Mouse (Mus musculus) liver, embryonic 13.5 days (tissue): ENCODE data around the gene Mucl3. TPM values are rescaled to one million over a fixed set of nuclear protein-coding genes. Genes with fewer than 3 reads are reported as not detected.

Source experiments
- ATAC-seq: fragments of 200-750 bp; cut with Nextera tagmentation; 2 replicates; pipeline ENCODE4 v1.8.0; 2017; ENCODE audit warnings: low read depth, mild to moderate bottlenecking, moderate number of reproducible peaks, moderate library complexity
- DNase-seq: peaks from one replicate; pipeline ENCODE4 v3.0.0; 2022
- H3K27ac ChIP-seq: fragments of 300-500 bp; sonication (generic); 2 replicates; pipeline ENCODE4 v1.5.1; 2015; ENCODE audit warnings: moderate library complexity, mild to moderate bottlenecking, inconsistent platforms
- H3K27me3 ChIP-seq: fragments of 300-500 bp; sonication (generic); 2 replicates; pipeline ENCODE4 v1.6.1; 2015; ENCODE audit warnings: mild to moderate bottlenecking, inconsistent platforms
- H3K36me3 ChIP-seq: fragments of 300-500 bp; sonication (generic); 2 replicates; pipeline ENCODE4 v1.6.1; 2015; ENCODE audit warnings: mild to moderate bottlenecking, inconsistent platforms
- H3K4me1 ChIP-seq: fragments of 300-500 bp; sonication (generic); replicated peaks from 2 replicates; pipeline ENCODE4 v1.6.1; 2015; ENCODE audit warnings: inconsistent platforms
- H3K4me2 ChIP-seq: fragments of 300-500 bp; sonication (generic); 2 replicates; pipeline ENCODE4 v1.6.1; 2015; ENCODE audit warnings: inconsistent platforms, mild to moderate bottlenecking, moderate library complexity
- H3K4me3 ChIP-seq: fragments of 300-500 bp; sonication (generic); replicated peaks from 2 replicates; pipeline ENCODE4 v1.5.1; 2015; ENCODE audit warnings: mild to moderate bottlenecking, inconsistent platforms
- H3K9ac ChIP-seq: fragments of 300-500 bp; sonication (generic); 2 replicates; pipeline ENCODE4 v1.6.1; 2015; ENCODE audit warnings: mild to moderate bottlenecking, inconsistent platforms
- H3K9me3 ChIP-seq: fragments of 300-500 bp; sonication (generic); replicated peaks from 2 replicates; pipeline ENCODE4 v1.6.1; 2016; ENCODE audit warnings: inconsistent platforms
- WGBS: fragments of 180-500 bp; shearing (Covaris S2); methylation state at CpG from one replicate; pipeline ENCODE4 v1.1.7; 2015; ENCODE audit not compliant: insufficient replicate concordance; 5-methylcytosine and 5-hydroxymethylcytosine counted together
- polyA plus RNA-seq: library from polyadenylated mRNA; unstranded; fragments of >200 nt; fragmentation: Nextera tagmentation; extraction: Ambion mirVana; gene quantifications from 2 replicates; pipeline ENCODE4 v1.2.1, GENCODE M21; 2015

Gene Mucl3
- polyA plus RNA-seq, 1 experiment from 2014 or later, result 0.03 TPM

- Histone ChIP-seq H3K4me1 (0 out of 2 replicates have a peak, but pooled peaks cover 3% of the 10 kb centered on the region), H3K36me3 (no peaks in the 10 kb centered on the region), H3K27me3 (peaks cover 30% of the 10 kb centered on the region), H3K9me3 (no peaks in the 10 kb centered on the region), H3K4me3 (no peak overlapping the region), H3K9ac (no peak overlapping the region), H3K27ac (no peak overlapping the region), H3K4me2 (no peak overlapping the region)
- DNase-seq, result no peak
- no peak for ATAC-seq
- WGBS, result 67% methylated on average over 3 of the region's 3 CpGs
These were observed 8.3 kb downstream of the Mucl3 start for GRCm38 (mm10) chr17:35635202-35635601.

- DNase-seq, result no peak
- no peak overlapping the region for H3K4me2 ChIP-seq
- 0% methylated on average over 1 of the region's 1 CpGs for WGBS
- 0 out of 2 replicates have a peak, but pooled peaks cover 3% of the 10 kb centered on the region for H3K4me1 ChIP-seq
- no peaks in the 10 kb centered on the region for H3K36me3 ChIP-seq
- no peaks in the 10 kb centered on the region for H3K9me3 ChIP-seq
- H3K9ac ChIP-seq, result no peak overlapping the region
- no peak for ATAC-seq
- H3K4me3 ChIP-seq, result no peak overlapping the region
- H3K27ac ChIP-seq, result no peak overlapping the region
- H3K27me3 ChIP-seq, result peaks cover 25% of the 10 kb centered on the region
These were observed 9.5 kb downstream of the Mucl3 start for GRCm38 (mm10) chr17:35633992-35634391.

- H3K4me3 ChIP-seq, result no peak within 1 kb of the TSS
- H3K9ac ChIP-seq, result no peak within 1 kb of the TSS
- H3K4me1 ChIP-seq, result no peaks in the 10 kb centered on the region
- no peaks in the 10 kb centered on the region for H3K9me3 ChIP-seq
- H3K4me2 ChIP-seq, result no peak within 1 kb of the TSS
- DNase-seq (no peak), ATAC-seq (no peak)
- H3K36me3 ChIP-seq, result no peaks in the 10 kb centered on the region
- peaks cover 3% of the 10 kb centered on the region; the same call in 1 of the 2 replicates for H3K27me3 ChIP-seq
- H3K27ac ChIP-seq, result no peak within 1 kb of the TSS
- 67% methylated on average over 7 of the region's 7 CpGs for WGBS
These were observed 17.0 kb downstream of the Mucl3 start, which contains the start of gene Gm9573 for GRCm38 (mm10) chr17:35626537-35626936. TSS of gene Gm9573 (minus strand) at chr17:35626637.

- Histone ChIP-seq H3K4me3 (no peak overlapping the region), H3K27me3 (peaks cover 6% of the 10 kb centered on the region; the same call in 1 of the 2 replicates), H3K36me3 (no peaks in the 10 kb centered on the region), H3K9ac (no peak overlapping the region), H3K9me3 (no peaks in the 10 kb centered on the region), H3K27ac (no peak overlapping the region), H3K4me2 (no peak overlapping the region), H3K4me1 (no peaks in the 10 kb centered on the region)
- no peak for ATAC-seq
- 57% methylated on average over 4 of the region's 4 CpGs for WGBS
- no peak for DNase-seq
These were observed 26.4 kb downstream of the Mucl3 start for GRCm38 (mm10) chr17:35617127-35617526.

- no peak overlapping the region for H3K4me3 ChIP-seq
- 32% methylated on average over 8 of the region's 8 CpGs for WGBS
- no peak overlapping the region for H3K9ac ChIP-seq
- H3K9me3 ChIP-seq, result no peaks in the 10 kb centered on the region
- ATAC-seq (no peak), DNase-seq (no peak)
- no peak overlapping the region for H3K27ac ChIP-seq
- no peaks in the 10 kb centered on the region for H3K4me1 ChIP-seq
- H3K4me2 ChIP-seq, result no peak overlapping the region
- no peaks in the 10 kb centered on the region for H3K36me3 ChIP-seq
- H3K27me3 ChIP-seq, result no peaks in the 10 kb centered on the region
These were observed 41.6 kb downstream of the Mucl3 start for GRCm38 (mm10) chr17:35601736-35602354.

GRCm38 (mm10) chr17:35601249-35601648 lies 42.2 kb downstream of the Mucl3 start, which contains the start of gene Sfta2:
TSS of gene Sfta2 (plus strand) at chr17:35601549.
- no peak for ATAC-seq
- no peak within 1 kb of the TSS for H3K9ac ChIP-seq
- H3K27ac ChIP-seq, result no peak within 1 kb of the TSS
- 57% methylated on average over 2 of the region's 2 CpGs for WGBS
- no peaks in the 10 kb centered on the region for H3K4me1 ChIP-seq
- H3K27me3 ChIP-seq, result no peaks in the 10 kb centered on the region
- H3K4me2 ChIP-seq, result no peak within 1 kb of the TSS
- H3K9me3 ChIP-seq, result no peaks in the 10 kb centered on the region
- no peak within 1 kb of the TSS for H3K4me3 ChIP-seq
- H3K36me3 ChIP-seq, result no peaks in the 10 kb centered on the region
- no peak for DNase-seq

GRCm38 (mm10) chr17:35597399-35597798 lies 46.1 kb downstream of the Mucl3 start:
- Histone ChIP-seq H3K9ac (no peak overlapping the region), H3K4me2 (no peak overlapping the region), H3K36me3 (no peaks in the 10 kb centered on the region), H3K4me1 (no peaks in the 10 kb centered on the region), H3K4me3 (no peak overlapping the region), H3K27ac (no peak overlapping the region), H3K9me3 (no peaks in the 10 kb centered on the region), H3K27me3 (no peaks in the 10 kb centered on the region)
- DNase-seq (no peak), ATAC-seq (no peak)
- WGBS, result 79% methylated on average over 3 of the region's 3 CpGs

GRCm38 (mm10) chr17:35594456-35594855 lies 49.0 kb downstream of the Mucl3 start:
- H3K27me3 ChIP-seq, result no peaks in the 10 kb centered on the region
- no peak overlapping the region for H3K27ac ChIP-seq
- H3K4me1 ChIP-seq, result no peaks in the 10 kb centered on the region
- no peak overlapping the region for H3K4me3 ChIP-seq
- H3K4me2 ChIP-seq, result no peak overlapping the region
- H3K9me3 ChIP-seq, result no peaks in the 10 kb centered on the region
- 61% methylated on average over 7 of the region's 7 CpGs for WGBS
- no peak overlapping the region for H3K9ac ChIP-seq
- ATAC-seq, result no peak
- no peaks in the 10 kb centered on the region for H3K36me3 ChIP-seq
- DNase-seq, result no peak

- Histone ChIP-seq H3K4me3 (no peak overlapping the region), H3K4me1 (no peaks in the 10 kb centered on the region), H3K36me3 (no peaks in the 10 kb centered on the region), H3K27ac (no peak overlapping the region), H3K9me3 (no peaks in the 10 kb centered on the region), H3K4me2 (no peak overlapping the region), H3K9ac (no peak overlapping the region), H3K27me3 (no peaks in the 10 kb centered on the region)
- WGBS, result 18% methylated on average over 4 of the region's 4 CpGs
- DNase-seq, result no peak
- no peak for ATAC-seq
These were observed 49.7 kb downstream of the Mucl3 start for GRCm38 (mm10) chr17:35593786-35594185.

- WGBS, result 73% methylated on average over 9 of the region's 9 CpGs
- Histone ChIP-seq H3K36me3 (no peaks in the 10 kb centered on the region), H3K27me3 (no peaks in the 10 kb centered on the region), H3K9ac (no peak overlapping the region), H3K4me2 (no peak overlapping the region), H3K4me3 (no peak overlapping the region), H3K27ac (no peak overlapping the region), H3K4me1 (no peaks in the 10 kb centered on the region), H3K9me3 (no peaks in the 10 kb centered on the region)
- ATAC-seq, result no peak
- no peak for DNase-seq
These were observed 51.4 kb downstream of the Mucl3 start for GRCm38 (mm10) chr17:35592131-35592530.

- ATAC-seq (no peak), DNase-seq (no peak)
- no peak overlapping the region for H3K9ac ChIP-seq
- no peaks in the 10 kb centered on the region for H3K36me3 ChIP-seq
- H3K9me3 ChIP-seq, result no peaks in the 10 kb centered on the region
- H3K4me1 ChIP-seq, result no peaks in the 10 kb centered on the region
- no peak overlapping the region for H3K4me3 ChIP-seq
- 82% methylated on average over 15 of the region's 15 CpGs for WGBS
- no peak overlapping the region for H3K27ac ChIP-seq
- H3K4me2 ChIP-seq, result no peak overlapping the region
- H3K27me3 ChIP-seq, result no peaks in the 10 kb centered on the region
These were observed 51.8 kb downstream of the Mucl3 start for GRCm38 (mm10) chr17:35591731-35592130.

- Histone ChIP-seq H3K27me3 (no peaks in the 10 kb centered on the region), H3K36me3 (no peaks in the 10 kb centered on the region), H3K27ac (no peak overlapping the region), H3K9ac (no peak overlapping the region), H3K4me1 (no peaks in the 10 kb centered on the region), H3K4me3 (no peak overlapping the region), H3K4me2 (no peak overlapping the region), H3K9me3 (no peaks in the 10 kb centered on the region)
- 84% methylated on average over 7 of the region's 7 CpGs for WGBS
- DNase-seq (no peak), ATAC-seq (no peak)
These were observed 52.3 kb downstream of the Mucl3 start for GRCm38 (mm10) chr17:35591219-35591578.
